Mouse (Mus musculus) thymus, postnatal 0 days (tissue): Measurements from ENCODE around the gene Meltf. TPM values are rescaled to one million over a fixed set of nuclear protein-coding genes. Genes with fewer than 3 reads are reported as not detected.

Experiments used
- DNase-seq: peaks from one replicate; pipeline ENCODE4 v3.0.0-alpha.2; 2015; ENCODE audit warnings: low spot score
- polyA plus RNA-seq: library from polyadenylated mRNA; unstranded; fragments of >200 nt; fragmentation: Nextera tagmentation; extraction: Ambion mirVana; gene quantifications from 2 replicates; pipeline ENCODE4 v1.2.1, GENCODE M21; 2015

Gene Meltf
- 0.10 and 0.13 TPM in 2 replicates for polyA plus RNA-seq

DNA sequence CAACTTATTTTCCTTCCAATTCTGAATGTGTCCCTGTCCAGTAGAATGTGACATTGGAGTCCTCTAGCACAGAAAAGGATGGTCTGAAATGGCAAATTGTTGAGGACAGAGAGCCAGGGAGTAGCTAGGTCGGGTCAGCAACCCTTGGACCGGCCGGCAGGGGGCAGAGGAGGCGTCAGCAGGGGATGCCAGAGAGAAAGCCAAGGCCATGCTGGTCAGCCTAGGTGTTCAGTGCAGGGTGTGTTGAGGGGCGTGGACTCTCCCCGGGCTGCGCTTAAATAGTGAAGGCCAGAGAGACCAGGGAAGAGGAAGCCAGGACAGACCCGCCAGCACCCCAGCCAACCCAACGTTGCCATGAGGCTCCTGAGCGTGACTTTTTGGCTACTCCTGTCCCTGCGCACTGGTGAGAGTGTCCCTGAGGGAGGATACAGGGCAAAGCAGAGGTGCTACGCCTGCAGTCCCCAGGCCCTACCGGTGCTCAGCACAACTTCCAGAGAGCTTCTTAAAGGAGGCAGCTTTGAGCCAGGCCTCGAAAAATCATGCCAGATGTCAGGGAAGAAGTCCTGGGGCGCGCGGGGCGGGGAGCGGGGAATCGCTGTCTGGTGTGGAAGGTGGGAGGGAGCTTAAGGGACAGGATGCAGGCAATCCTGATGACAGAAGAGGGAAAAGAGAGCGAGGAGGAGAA, at the start of gene Meltf:
TSS of gene Meltf (plus strand) at position 238 of the 685 bp plus-strand sequence.
- DNase-seq: peak; percentile 35

DNA sequence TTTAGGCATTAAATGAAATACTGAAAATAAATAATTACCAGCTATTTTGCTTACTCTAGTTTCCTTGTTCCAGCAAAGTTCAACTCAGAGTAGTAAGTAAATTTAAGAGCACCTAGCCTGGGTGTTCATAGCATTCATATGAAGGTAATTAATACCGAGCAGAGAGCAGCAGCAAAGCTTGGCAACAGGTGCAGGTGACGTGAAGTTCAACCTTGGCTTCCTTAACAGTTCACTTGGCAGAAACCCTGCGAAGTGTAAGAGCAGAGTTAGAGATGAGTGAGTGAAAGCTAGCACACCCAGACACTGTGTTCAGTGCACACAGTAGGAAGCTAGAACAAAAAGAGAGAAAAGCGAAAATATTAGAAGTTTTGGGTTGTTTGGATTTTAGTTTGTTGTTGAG, 47.9 kb upstream of the Meltf start:
- no peak for DNase-seq

DNA sequence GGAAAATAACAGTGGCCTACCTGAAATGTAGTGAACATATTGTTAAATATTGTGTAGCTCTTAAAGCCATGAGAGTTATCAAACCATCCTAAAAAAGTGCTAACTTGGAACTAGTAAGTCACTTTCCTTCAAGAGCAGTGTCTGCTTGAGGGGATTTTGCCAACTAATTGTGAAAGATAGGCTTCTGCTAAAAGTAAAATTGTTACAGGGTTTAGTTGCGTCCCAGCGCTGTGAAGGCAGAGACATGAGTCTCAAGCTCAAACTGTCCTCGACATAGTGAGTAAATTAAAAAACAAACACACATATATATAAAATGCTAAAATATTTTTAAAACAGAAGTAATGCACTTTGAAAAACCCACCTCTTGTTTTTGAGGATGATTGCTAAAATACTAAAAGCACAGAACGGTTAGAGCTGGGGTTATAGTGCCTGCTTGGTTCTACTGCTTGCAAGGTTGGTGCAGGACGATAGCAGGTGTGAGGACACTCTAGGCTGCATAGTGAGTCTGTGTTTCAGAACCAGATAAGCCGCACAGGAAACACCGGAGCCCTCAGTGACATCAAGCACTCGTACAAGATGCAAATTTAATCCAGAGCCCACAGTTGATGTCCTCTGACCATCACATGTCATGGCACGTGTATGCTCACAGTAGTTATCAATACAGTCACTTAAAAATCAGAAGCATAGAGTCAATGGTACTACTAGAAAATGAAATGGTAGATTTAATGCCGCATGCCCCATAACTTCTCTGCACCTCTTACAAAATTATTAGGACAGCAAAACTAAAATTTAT, 45.8 kb upstream of the Meltf start:
- DNase-seq: no peak

DNA sequence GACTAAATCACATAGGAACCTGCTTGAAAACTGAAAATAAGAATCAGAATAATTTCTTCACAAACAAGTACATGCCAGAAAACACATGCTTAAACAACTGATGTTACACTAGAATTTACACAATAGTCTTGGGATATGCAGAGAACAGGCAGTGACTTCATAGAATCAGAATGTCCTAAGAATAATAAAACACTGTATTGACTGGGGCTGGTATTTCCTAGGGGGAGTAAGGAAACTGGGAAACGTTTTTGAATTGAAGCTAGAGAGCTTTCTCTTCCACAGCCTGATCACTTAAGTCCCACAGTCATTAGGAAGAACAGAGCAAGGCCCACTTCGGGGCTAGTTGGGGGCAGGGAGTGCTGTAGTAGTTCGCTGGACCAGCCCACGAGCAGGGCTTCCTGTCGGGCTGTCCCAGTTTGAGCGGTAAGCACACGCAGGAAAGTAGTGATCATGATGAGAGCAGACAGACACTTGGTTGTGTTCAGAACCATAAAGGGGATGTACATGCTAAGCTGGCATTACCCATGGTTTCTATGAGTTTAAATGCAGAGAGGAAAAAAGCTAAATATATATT, 44.5 kb upstream of the Meltf start:
- no peak for DNase-seq

DNA sequence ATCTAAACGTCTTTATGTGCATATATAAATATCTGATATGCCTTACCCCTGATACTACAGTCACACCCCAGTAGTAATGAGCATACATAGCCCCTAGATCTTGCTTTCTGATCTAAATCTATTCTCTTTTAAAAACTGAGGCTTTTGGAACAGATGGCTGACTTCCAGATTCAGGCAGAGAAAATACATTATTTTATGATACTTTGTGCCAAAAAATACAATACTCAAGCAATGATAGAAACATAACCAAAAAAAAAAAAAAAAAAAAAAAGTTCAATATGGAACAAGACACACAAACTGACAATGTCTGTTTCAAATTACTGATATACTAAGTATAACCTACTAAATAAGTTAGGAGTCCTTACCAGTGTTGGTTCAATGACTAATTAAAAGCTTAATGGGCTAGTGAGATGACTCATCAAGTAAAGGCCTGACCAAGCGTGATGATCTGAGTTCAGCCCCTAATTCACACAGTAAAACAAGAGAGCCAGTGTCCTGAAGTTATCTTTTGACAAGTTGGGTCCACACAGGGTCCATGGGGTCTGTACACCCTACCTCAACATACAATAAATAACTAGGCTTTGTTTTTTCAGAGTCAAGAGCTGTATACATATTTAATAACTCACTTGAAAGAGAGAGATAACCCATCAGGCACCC, 43.8 kb upstream of the Meltf start:
- no peak for DNase-seq

DNA sequence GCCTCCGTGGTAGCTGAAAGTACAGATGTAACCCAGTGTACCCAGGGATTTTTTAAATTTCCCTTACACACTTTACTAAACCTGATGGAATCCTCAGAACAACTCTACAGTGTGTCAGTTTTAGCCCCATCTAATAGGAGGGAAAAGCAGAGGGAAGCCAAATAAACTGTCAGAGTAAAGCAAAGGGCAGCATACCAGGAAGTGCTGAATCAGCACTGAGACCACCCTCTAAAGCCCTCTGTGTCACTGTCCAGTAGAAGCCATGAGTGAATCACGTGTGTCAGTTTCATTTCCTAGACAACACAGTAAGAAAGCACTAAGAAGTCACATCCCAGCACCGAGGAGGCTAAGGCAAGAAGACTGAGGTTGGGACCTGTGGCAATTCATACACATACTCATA, 41.2 kb upstream of the Meltf start:
- no peak for DNase-seq

DNA sequence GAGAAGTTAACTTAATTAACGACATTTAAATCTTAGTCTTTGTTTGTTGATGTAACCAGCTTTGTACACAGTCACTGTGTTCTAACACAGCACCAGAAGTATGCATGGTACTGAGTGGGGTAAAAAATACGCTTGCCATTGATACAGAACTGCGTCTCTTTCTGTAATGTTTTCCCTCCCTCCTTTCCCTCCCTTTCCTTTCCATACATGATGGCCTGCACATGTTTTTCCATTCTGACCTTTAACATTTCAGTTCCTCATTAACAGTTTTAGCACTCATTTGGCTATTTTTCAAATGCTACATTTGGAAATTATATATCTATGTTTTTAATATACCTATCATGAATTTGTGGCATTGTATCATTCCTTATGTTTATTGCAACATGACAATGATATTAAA, 34.4 kb upstream of the Meltf start:
- no peak for DNase-seq

DNA sequence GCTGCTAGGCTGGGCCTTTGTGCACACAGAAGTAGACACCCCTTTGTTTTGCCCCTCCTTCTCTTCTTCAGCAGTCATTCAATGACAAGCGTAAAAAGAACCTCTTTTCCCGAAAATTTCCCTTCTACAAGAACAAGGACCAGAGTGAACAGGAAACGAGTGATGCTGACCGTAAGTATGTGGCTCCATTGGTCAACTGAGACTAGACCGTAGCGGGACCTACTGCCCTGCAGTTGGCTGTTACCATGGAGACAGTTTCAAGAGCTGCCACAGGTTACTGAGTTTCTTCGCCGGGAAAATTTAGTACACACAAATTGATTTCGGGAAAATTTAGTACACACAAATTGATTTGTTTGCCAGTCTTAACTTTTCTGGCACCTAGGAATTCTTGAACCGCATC, 31.8 kb upstream of the Meltf start:
- no peak for DNase-seq

DNA sequence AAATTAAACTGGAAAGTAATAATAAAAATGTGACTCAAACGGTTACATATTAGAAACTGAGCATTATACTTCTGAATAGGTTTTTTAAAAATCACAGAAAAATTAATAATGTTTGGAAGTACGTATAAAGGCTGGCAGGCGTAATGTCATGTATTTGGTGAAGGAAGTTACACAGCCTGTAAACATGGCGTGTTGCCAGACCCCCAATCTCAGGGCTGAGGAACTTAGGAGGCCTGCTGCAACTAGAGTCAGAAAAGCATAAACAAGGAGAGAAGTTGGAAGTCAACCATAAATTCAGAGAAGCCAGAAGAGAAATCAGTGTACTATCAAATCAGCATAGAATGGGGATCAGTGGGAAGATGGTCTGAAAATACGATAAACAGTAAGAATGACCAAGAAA, 14.7 kb upstream of the Meltf start:
- DNase-seq: no peak

DNA sequence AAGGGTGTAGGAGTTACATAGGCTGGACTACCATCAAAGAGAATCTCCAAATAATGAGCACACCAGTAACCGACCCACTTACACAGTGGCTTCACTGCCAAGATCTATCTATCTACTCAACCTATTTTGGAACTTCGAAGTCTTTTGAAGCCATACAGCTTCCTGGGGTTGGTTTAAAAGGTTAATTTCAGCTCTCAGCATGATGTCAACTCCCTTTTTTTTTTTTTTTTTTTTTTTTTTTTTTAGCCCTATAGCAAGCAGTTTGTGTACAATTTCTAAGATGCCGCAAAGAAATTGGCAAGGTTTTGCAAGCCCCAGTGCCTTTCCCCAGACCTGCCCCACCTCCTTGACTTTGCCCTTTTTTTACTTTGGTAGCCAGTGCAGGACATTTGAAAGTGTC, 13.4 kb upstream of the Meltf start:
- no peak for DNase-seq

DNA sequence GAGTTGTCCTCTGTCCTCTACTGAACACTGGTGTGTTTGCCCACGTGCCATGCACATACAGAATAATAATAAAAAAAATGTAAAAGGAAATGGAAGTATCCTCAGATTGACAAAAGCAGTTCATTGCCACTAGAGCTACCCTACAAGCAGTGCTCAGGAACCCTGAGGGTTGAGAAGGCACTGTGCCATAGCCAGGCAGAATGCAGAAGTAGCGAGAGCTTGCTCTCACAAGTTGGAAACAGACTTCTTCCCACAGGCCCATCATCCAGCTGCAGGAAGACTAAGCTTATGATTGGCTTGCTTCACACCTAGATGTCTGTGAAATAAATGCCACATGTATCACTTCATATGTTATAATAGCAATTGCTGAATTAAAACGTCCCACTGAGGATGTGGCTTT, 11.7 kb upstream of the Meltf start:
- DNase-seq: no peak

DNA sequence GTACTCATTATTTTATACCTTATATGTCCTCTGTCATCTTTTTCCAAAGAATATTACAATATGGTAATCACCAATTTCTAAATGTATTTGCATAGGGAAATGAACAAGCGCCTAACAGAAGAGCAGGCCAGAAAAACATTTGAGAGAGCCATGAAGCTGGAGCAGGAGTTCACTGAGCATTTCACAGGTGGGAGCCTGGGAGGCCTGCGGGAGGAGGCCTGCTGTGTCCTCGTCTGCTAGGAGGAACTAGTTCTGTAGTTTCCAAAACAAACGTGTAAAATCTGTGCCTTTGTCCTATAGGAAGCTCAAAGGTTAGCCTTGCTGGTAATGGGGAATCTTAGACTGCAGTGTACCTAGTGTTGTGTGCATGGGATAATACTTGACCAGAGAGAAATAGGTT, 10.9 kb upstream of the Meltf start:
- DNase-seq: no peak

DNA sequence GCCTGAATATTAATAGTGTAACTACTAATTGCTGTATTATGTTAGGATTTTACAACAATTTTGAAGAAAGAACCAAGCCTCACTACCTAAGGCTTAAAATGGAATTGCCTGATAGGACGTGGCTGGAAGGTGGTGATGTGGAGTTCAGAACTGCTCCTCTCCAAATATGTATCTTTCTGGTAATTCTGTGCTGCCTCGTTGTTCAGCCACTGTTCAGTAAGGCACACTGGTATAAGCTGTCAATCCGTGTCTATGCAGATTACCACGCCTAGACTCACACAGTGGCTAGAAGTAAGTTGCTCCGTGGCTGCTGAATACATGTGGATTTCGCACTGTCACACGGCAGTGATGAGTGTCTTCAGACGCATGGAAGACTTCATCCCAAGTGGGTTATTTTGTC, 4.9 kb upstream of the Meltf start:
- no peak for DNase-seq

DNA sequence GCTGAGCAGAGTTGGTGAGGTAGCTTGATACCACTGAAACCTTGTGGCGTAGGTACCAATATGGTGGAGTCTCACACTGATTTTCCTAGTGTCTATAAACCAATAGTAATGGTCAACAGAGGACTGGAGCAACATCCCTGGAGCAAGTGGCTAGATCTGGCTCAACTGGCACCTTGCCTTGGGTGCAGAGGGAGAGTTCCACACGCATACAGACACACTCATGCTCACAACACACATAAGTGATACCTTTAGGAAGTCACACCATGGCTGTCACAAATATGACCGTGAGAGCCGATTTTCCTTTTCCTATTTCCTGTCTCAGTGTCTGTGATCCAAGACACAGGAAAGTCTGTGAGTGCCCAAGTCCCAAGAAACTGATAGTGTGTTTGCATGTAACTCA, 3.2 kb upstream of the Meltf start:
- no peak for DNase-seq

DNA sequence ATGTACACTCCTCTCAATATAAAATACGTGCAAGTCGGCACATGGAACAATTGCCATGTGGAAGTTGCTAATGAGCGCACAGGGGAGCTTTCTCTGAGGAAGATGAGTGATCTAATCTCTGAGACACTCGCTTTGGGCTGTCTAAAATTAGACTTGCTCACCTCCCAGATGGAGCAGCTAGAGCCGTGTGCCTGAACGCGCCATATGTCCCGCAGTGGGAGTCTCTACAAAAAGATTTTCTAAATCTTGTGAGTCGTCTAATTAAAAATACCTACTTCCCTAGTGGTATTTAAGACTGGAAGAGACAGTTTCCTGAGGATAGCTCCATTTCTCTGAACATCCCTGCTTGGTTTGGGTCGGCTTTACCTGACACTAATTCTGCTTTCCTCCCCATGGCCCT, 2.2 kb upstream of the Meltf start:
- DNase-seq: no peak

DNA sequence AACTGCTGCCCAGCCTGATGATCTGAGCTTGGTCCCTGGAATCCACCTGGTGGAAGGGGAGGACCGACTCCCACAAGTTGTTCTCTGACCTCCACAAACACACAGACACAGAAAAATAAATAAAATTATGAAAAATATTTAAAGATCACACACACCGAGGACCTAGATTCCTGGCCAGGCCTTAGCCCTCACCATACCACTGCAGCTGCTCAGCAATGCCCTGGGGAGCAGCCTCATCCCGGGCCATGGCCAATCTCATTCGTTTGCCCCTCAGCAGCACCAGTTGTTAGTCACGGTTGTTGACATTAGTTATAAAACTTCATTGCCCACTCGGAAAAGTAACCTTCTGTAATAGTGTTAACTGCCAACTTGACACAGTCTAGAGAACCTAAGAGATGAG, 558 bp upstream of the Meltf start:
- no peak for DNase-seq

DNA sequence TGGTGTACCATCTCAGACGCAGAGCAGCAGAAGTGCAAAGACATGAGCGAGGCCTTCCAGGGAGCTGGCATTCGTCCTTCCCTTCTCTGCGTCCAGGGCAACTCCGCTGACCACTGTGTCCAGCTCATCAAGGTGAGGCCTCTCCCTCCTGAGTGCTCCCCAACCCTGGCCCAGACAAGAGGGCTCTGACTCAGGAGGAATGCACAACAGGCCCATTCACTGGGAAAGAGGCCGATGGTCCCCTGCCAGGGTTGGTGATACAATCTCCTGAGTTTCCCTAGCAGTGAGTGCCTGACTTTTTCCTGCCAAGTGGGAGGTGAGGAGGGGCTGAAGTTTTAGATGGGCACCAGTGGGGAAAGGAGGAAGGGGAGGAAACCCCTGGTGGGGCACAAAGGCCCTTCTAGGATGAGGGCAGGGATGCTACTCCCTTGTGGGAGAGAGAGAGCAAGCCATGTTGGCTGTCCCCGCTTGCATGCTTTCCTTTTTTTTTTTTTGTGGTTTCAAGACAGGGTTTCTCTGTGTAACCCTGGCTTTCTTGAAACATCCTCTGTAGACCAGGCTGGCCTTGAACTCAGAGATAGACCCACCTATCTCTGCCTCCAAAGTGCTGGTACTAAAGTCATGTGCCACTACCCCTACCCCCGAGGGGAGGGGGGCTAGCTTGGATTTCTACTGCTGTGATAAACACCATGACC, 1.7 kb downstream of the Meltf start:
- no peak for DNase-seq

DNA sequence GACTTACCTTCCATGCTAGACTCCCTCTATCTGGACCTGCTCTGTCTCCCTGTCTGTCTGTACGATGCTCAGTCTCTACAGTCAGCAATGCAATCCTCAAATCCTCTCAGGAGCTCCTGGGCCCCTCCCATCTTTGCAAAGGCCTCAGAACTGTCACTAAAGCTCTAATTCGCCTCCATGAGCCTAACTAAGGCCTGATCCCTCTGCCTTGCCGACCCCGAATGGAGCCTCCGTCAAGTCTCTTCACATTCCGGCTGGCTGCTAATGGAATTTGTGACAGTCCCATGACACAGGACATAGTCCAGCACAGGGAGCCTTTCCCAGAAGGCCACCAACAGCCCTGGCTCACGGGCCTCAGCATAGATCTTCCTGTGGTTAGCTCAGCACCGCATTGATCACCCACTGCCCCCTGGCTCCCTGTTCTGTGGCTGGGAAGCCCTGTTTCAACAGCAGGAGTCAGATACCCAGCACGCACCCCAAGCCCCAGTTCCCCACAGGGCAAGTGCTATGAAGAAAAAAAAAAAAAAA, 3.8 kb downstream of the Meltf start:
- no peak for DNase-seq

DNA sequence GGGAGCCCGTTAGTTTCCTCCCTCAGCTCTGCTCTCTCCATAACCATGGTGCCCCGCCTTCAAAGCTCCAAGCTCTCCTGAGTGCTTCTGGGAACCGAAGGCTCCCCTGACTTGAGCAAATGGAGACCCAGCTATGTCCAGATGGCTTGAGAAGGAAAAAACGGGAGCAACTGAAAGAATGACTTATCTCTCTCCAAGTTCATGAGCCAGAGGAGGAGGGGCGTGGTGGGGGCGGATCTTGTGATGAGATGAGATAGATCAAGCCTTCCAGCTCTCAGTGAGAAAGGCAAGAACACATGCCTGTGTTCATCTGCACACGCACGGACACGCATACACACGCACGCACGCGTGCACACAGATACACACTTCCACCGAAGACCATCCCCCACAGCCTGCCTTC, 4.7 kb downstream of the Meltf start:
- DNase-seq: no peak

DNA sequence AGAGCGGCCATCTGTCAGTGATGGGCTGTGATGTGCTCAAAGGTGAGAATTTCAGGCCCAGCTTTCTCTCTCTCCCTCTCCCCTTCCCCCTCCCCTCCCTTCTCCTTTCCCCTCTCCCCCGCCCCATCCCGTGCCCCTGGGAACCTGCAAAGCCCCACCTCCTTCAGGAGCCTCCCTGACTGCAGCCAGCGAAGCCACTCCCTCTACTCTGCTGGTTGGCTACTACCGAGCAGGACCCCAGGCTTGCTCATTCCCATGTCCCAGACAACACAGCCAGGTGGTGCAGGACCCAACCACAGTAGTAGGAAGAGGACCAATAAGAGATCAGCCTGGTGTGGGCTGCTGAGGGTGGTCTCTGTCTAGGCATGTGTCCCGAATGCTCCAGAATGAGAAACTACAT, 5.3 kb downstream of the Meltf start:
- DNase-seq: no peak

DNA sequence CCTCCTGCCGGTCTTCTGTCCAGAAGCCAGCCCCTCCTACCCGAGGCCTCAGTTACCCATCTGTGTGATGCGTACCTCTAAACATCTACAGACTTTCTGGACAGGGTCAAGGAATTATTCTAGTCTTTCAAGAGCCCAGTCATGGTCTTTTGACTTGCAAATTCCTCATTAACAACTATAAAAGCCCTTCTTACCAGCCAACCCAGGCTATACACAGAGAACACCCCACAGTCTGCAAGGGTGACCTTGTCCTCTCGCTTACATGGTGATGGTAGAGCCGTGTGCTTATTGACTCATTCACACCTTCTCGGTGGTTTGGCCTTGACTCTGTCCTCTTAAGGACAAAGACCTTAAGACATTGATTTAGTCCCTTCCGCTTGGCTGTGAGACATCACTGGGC, 12.3 kb downstream of the Meltf start:
- DNase-seq: no peak
